Mouse (Mus musculus) heart, embryonic 13.5 days (tissue): Measurements from ENCODE around the gene Pcyt2. TPM values are rescaled to one million over a fixed set of nuclear protein-coding genes. Genes with fewer than 3 reads are reported as not detected.
A peak's percentile ranks its signal among the peaks of the same experiment; 100 is the strongest.

Source experiments
- ATAC-seq: fragments of 200-750 bp; cut with Nextera tagmentation; 2 replicates; pipeline ENCODE4 v1.8.0; 2017; ENCODE audit warnings: moderate TSS enrichment; ENCODE audit not compliant: insufficient number of reproducible peaks, low FRiP score, low TSS enrichment; ENCODE audit errors: extremely low read depth
- H3K27ac ChIP-seq: fragments of 300-500 bp; sonication (generic); replicated peaks from 2 replicates; pipeline ENCODE4 v1.5.1; 2015; ENCODE audit warnings: moderate library complexity, mild to moderate bottlenecking, inconsistent platforms
- H3K27me3 ChIP-seq: fragments of 300-500 bp; sonication (generic); replicated peaks from 2 replicates; pipeline ENCODE4 v1.6.1; 2015; ENCODE audit warnings: mild to moderate bottlenecking, inconsistent platforms
- H3K36me3 ChIP-seq: fragments of 300-500 bp; sonication (generic); 2 replicates; pipeline ENCODE4 v1.6.1; 2015; ENCODE audit warnings: mild to moderate bottlenecking, inconsistent platforms
- H3K4me1 ChIP-seq: fragments of 300-500 bp; sonication (generic); 2 replicates; pipeline ENCODE4 v1.6.1; 2015; ENCODE audit warnings: inconsistent platforms
- H3K4me2 ChIP-seq: fragments of 300-500 bp; sonication (generic); 2 replicates; pipeline ENCODE4 v1.6.1; 2015; ENCODE audit warnings: inconsistent platforms, mild to moderate bottlenecking, moderate library complexity
- H3K4me3 ChIP-seq: fragments of 300-500 bp; sonication (generic); 2 replicates; pipeline ENCODE4 v1.5.1; 2015; ENCODE audit warnings: moderate library complexity, mild to moderate bottlenecking, inconsistent platforms
- H3K9ac ChIP-seq: fragments of 300-500 bp; sonication (generic); 2 replicates; pipeline ENCODE4 v1.6.1; 2015; ENCODE audit warnings: inconsistent platforms, mild to moderate bottlenecking, moderate library complexity
- H3K9me3 ChIP-seq: fragments of 300-500 bp; sonication (generic); 2 replicates; pipeline ENCODE4 v1.6.1; 2016; ENCODE audit warnings: inconsistent platforms
- WGBS: fragments of 180-500 bp; shearing (Covaris S2); methylation state at CpG from one replicate; pipeline ENCODE4 v1.1.7; 2015; ENCODE audit warnings: mixed read lengths; 5-methylcytosine and 5-hydroxymethylcytosine counted together
- polyA plus RNA-seq: library from polyadenylated mRNA; unstranded; fragments of >200 nt; fragmentation: Nextera tagmentation; extraction: Ambion mirVana; gene quantifications from 2 replicates; pipeline ENCODE4 v1.2.1, GENCODE M21; 2015

The Pcyt2 gene
- polyA plus RNA-seq, 1 experiment from 2014 or later = 71.8 TPM

DNA sequence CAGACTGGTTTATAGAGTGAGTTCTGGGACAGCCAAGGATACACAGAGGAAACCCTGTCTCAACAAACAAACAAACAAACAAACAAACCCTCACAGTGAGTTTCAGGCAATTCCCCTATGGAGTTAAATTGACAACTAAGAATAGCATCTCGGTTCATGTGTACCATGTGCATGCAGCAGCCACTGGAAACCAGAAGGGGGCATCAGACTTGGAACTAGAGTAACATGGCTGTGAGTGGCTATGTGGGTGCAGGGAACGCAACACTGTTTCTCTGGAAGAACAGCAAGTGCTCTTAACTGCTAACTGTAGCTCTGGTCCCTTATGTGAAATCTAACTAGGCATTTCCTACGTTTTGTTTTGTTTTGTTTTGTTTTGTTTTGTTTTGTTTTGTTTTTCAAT is 34.1 kb upstream of the Pcyt2 start:
- no peak for ATAC-seq
- no peaks in the 10 kb centered on the region for H3K36me3 ChIP-seq
- H3K4me3 ChIP-seq = no peak overlapping the region
- no peaks in the 10 kb centered on the region for H3K9me3 ChIP-seq
- WGBS = 64% methylated on average over 3 of the region's 3 CpGs
- no peak overlapping the region for H3K9ac ChIP-seq
- no peak overlapping the region for H3K4me2 ChIP-seq
- H3K27ac ChIP-seq = no peak overlapping the region
- peaks cover 37% of the 10 kb centered on the region for H3K27me3 ChIP-seq
- H3K4me1 ChIP-seq = peaks cover 18% of the 10 kb centered on the region

DNA sequence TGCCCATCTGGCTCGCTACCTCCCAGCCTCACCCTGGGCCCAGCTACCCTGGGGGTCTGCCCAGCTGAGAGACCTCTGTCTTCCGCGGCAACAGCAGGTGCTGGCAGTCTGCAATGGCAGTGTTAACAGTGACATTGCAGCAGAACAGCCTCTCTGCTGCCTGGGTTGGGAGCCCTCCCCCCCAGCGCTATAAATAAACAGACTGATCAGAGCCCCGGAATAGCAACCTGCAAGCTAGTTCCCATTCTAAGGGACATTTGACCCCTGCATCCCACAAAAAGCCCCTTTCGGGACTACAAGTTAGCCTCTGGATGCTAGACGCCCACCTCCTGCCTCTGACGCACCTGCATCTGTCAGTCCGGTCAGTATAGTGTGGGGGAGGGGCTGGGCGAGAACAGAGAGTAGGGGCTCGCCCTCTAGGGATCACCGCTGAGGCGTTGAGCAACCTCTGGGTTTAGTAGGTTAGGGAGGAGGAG is 30.3 kb upstream of the Pcyt2 start, which contains the start of gene Myadml2:
TSS of gene Myadml2 (minus strand) at position 158 of the 476 bp plus-strand sequence.
- H3K27ac ChIP-seq = peak within 1 kb of the TSS; percentile 92
- H3K36me3 ChIP-seq = no peaks in the 10 kb centered on the region
- H3K4me2 ChIP-seq = peak within 1 kb of the TSS; percentile 74
- peak within 1 kb of the TSS; percentile 60 for H3K4me3 ChIP-seq
- peaks cover 21% of the 10 kb centered on the region for H3K4me1 ChIP-seq
- H3K27me3 ChIP-seq = peaks cover 21% of the 10 kb centered on the region
- H3K9me3 ChIP-seq = no peaks in the 10 kb centered on the region
- WGBS = 5% methylated on average over 13 of the region's 13 CpGs
- peak within 1 kb of the TSS; percentile 86 for H3K9ac ChIP-seq
- ATAC-seq = no peak

DNA sequence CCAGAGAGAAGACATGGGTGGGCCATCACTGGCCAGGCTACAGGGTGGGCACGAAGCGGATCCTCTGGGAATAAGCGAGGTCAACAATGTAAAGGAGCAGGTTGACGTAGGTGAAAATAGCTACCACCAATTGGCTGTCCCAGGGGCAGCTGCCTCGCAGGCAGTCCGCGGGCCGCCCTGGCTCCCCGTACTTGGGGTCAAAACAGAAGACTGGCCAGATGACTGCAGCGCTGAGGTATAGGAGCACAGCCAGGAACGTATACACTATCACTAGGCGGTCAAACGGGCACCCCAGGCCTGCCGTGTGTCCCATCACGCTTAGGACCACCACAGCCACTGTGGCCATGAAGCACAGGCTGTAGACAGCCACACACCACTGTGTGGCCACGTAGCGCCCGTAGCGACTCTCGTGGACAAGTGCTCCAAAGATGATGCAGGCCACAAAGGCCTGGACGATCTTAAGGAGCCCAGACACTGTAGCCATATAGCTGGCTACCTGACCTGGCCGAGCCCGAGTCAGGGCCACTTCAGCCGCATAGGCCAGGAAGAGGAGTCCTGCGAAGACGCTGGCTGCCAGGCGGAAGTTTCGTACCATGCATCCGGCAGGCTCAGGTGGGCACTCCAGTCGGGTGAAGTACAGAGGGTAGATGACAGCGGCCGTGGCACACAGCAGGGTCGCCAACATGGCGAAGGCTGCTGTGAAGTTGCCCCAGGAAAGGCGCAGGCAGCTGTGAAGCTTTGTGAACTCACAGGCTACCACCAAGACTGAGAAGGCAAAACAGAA is 29.5 kb upstream of the Pcyt2 start:
- H3K4me1 ChIP-seq = peaks cover 29% of the 10 kb centered on the region
- peak overlapping the region; percentile 92 for H3K27ac ChIP-seq
- no peaks in the 10 kb centered on the region for H3K9me3 ChIP-seq
- 62% methylated on average over 35 of the region's 35 CpGs for WGBS
- peak overlapping the region; percentile 60 for H3K4me3 ChIP-seq
- ATAC-seq = no peak
- H3K9ac ChIP-seq = peak overlapping the region; percentile 86
- H3K4me2 ChIP-seq = peak overlapping the region; percentile 74
- peaks cover 26% of the 10 kb centered on the region for H3K27me3 ChIP-seq
- H3K36me3 ChIP-seq = no peaks in the 10 kb centered on the region

DNA sequence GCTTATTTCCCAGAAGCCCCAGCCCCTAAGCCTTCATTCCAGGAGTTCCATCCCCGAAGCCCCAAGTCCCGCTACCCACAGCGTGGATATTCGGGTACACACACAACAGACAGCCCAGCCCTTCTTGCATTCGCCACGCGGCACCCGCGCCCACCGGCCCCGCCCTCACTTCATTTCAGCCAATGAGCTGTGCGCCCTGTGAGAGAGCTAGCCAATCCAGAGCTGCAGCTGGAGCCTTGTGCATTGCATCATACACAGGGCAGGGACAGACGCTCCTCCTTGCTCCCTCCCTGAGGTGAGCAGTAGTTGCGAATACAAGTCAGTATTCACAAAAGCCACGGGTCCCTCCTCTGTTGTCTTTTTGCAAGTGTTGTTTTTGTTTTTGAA is 25.9 kb upstream of the Pcyt2 start, which contains the start of gene Pycr1:
TSS of gene Pycr1 (minus strand) at position 169 of the 387 bp plus-strand sequence.
- Histone ChIP-seq H3K36me3 (no peaks in the 10 kb centered on the region), H3K27ac (0 out of 2 replicates have a peak within 1 kb of the TSS, but pooled peaks have one; percentile 39), H3K9ac (peak within 1 kb of the TSS; percentile 89), H3K4me2 (peak within 1 kb of the TSS; percentile 97), H3K4me1 (peaks cover 28% of the 10 kb centered on the region), H3K27me3 (peaks cover 36% of the 10 kb centered on the region), H3K4me3 (peak within 1 kb of the TSS; percentile 64), H3K9me3 (no peaks in the 10 kb centered on the region)
- WGBS = 0% methylated on average over 15 of the region's 15 CpGs
- ATAC-seq = peak; percentile 96

DNA sequence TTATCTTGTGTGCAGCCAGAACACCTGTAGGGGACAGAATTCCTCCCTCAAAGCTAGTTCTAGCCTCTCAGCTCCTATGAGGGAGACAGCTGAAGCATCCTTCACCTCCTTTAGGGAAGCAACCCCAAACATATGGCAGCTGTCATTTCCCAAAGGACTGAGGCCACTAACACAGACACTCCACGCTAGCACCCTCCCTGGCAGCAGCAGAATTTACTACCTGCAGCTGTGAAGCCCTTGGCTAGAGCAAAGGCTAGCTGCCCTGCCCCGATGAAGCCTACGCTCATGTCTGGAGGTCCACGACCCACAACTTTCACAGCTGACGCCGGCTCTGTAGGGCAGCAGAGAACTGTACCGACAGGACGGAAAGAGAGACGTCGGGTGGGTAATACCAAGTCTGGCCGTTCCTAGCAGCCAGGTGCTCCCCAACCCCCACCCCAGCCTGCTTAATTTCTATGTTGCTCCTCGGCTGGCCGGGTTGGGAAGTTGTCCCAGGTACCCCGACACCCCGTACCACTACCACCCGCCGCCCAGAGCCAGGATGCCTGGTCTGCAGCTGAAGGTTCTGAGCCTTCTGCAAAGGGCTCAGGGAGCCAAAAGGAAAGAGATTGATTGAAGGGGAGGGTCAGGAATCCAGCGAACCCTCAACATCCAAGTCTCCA is 25.3 kb upstream of the Pcyt2 start:
- no peaks in the 10 kb centered on the region for H3K9me3 ChIP-seq
- no peaks in the 10 kb centered on the region for H3K36me3 ChIP-seq
- H3K4me2 ChIP-seq = peak overlapping the region; percentile 97
- H3K27ac ChIP-seq = 0 out of 2 replicates have a peak overlapping the region, but pooled peaks have one; percentile 39
- peaks cover 25% of the 10 kb centered on the region for H3K4me1 ChIP-seq
- H3K27me3 ChIP-seq = peaks cover 33% of the 10 kb centered on the region
- H3K4me3 ChIP-seq = peak overlapping the region; percentile 64
- peak overlapping the region; percentile 89 for H3K9ac ChIP-seq
- WGBS = 2% methylated on average over 18 of the region's 18 CpGs
- ATAC-seq = peak; percentile 28; the same call in 1 of the 2 replicates

DNA sequence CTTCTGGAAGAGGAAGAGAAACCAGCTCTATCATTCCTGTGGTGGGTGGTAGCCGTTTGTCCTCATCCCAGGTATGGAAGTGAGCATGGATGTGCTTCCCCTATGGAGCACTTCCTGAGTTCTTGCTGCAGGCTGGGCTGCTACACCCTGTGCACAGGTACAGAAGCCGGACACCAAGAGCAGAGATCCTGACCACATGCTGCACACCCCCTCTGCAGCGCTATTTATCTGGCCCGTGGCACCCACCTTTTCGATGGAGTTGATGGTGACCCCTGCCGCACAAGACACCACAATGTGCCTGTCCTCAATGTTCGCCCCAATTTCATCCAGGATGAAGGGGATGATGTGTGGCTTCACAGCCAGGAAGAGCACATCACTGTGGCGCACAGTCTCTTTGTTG is 24.1 kb upstream of the Pcyt2 start:
- no peak for ATAC-seq
- Histone ChIP-seq H3K4me3 (no peak overlapping the region), H3K27ac (no peak overlapping the region), H3K9ac (peak overlapping the region; percentile 89), H3K27me3 (peaks cover 21% of the 10 kb centered on the region), H3K4me2 (peak overlapping the region; percentile 97), H3K4me1 (peaks cover 13% of the 10 kb centered on the region), H3K36me3 (no peaks in the 10 kb centered on the region), H3K9me3 (no peaks in the 10 kb centered on the region)
- 83% methylated on average over 8 of the region's 8 CpGs for whole genome bisulfite sequencing

DNA sequence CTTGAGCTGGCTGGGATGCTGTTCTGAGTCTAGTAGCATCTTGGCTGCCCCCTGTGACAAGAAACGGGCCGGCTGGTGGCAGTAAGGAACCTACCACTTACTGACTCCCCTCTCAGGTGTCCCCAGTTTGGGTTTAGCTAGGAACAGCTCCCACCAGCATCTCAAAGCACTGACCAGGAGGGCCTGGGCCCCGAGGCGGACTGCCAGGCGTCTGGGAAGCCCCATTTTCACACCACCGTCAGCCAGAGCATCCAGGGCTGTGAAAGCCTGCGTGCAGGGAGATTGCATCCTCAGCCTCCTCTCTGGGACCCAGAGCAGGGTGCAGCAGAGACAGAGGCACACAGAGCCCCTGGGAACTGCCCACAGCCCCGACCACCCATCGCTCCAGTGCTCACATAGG is 23.5 kb upstream of the Pcyt2 start:
- no peak overlapping the region for H3K9ac ChIP-seq
- WGBS = 62% methylated on average over 9 of the region's 9 CpGs
- H3K27me3 ChIP-seq = peaks cover 18% of the 10 kb centered on the region
- no peaks in the 10 kb centered on the region for H3K36me3 ChIP-seq
- peaks cover 13% of the 10 kb centered on the region for H3K4me1 ChIP-seq
- H3K9me3 ChIP-seq = no peaks in the 10 kb centered on the region
- ATAC-seq = no peak
- H3K27ac ChIP-seq = no peak overlapping the region
- no peak overlapping the region for H3K4me3 ChIP-seq
- H3K4me2 ChIP-seq = no peak overlapping the region

DNA sequence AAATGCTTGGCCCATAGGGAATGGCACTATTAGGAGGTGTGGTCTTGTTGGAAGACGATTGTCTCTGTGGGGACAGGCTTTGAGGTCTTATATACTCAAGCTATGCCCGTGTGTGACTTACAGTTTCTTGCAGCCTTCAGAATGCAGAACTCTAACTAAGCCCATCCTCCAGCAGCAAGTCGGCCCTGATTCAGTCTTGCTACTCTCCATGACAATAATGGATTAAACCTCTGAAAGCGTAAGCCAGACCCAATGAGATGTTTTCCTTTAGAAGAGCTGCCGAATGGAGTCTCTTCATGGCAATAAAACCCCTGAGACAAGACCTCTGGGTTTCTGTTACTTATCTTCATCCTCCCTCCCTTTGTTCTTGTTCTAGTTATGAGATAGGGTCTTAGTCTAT is 17.1 kb upstream of the Pcyt2 start:
- 82% methylated on average over 5 of the region's 5 CpGs for WGBS

DNA sequence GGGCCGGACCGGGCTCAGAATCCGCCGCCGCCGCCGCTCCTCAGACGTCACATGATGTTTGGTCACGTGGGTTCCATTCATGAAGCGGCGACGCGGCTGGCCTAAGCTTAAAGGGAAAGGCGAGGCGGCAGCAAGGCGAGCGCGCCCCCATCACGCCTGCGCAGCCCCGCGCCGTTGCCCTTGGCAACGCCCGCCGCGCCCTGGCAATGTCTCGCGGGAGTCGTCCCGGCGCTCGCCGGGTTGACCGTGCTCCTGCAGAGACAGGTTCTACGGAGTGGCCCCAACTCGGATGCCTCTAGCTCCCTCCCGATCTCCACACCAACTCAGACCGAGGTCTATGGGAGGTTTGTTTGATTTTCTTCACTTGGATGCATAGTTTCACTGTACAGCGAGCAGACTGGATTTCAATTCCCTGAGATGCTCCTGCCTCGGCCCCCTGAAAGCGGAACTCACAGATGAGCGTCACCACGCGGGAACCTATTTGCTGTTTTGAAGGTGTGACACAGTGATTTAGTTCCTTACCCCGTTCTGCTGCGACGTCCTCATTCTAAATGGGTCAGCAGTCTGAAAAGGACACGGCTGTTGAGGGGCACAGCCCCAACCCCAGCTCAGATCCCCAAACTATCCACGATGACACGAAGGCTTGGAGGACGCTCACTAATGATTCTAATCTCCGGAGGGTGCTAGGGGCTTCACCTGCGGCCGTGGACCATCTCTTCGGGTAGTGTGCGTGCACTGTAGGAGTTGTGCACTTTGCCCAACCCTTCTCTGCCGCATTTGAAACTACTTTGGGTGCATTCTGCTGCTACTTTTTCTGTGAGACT is 16.0 kb upstream of the Pcyt2 start, which contains the start of gene Mafg:
TSS of gene Mafg (minus strand) at position 81 of the 824 bp plus-strand sequence.
- WGBS = 10% methylated on average over 58 of the region's 58 CpGs
- Histone ChIP-seq H3K4me1 (peaks cover 44% of the 10 kb centered on the region), H3K9me3 (no peaks in the 10 kb centered on the region), H3K36me3 (peaks cover 10% of the 10 kb centered on the region), H3K27ac (peak within 1 kb of the TSS; percentile 91), H3K4me3 (peak within 1 kb of the TSS; percentile 93), H3K4me2 (peak within 1 kb of the TSS; percentile 76), H3K9ac (peak within 1 kb of the TSS; percentile 97), H3K27me3 (no peaks in the 10 kb centered on the region)
- peak; percentile 82 for ATAC-seq

More for the DNA sequence above, 17.1 kb upstream of the Pcyt2 start:
- Histone ChIP-seq H3K9ac (no peak overlapping the region), H3K27me3 (no peaks in the 10 kb centered on the region), H3K9me3 (no peaks in the 10 kb centered on the region), H3K4me3 (peak overlapping the region; percentile 93), H3K4me1 (peaks cover 33% of the 10 kb centered on the region), H3K36me3 (no peaks in the 10 kb centered on the region), H3K27ac (no peak overlapping the region), H3K4me2 (peak overlapping the region; percentile 76; the same call in 1 of the 2 replicates)
- no peak for ATAC-seq

DNA sequence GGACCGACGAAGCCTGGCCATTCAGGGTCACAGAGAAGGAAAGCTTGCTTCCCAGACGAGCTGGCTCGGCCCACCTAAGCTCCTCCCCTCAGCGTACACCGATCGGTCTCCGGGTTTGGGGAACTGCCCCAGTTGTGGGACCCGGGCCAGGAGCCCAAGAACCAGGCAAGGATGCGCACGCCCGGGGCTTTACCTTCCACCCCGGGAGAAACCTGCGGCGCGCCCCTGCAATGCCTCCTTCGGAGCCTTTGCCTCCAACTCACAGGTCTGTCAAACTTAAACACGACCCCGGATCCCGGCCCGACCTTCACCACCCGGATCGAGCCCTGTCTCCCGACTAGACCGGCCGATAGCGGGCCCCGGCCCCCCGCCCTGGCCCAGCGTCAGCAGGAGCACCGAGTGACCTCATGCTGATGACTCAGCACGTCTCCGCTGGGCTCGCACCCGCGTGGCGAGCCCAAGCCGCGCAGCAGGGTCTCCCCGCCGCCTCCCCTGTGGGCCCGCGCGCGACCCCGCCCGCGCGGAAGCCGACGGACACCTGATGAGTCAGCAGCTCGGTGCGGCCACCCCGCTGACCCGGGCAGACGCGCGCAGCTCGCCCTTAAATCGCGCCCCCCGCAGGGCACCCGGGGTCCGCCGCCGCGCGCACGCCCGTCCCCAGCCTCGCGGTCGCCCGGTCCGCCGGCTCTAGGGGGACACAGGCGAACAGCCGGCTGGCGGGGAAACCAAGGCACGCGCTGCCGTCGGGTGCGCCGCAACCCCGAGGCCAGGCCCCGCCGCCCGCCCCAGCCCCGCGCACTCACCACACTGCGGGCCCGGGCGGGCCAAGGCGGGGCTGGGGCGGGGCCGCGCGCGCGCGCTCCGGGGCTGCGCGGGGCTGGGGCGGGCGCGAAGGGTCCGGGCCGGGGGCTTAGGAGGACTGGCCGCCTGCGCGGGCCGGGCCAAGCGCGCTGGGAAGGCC is 15.1 kb upstream of the Pcyt2 start:
- WGBS = under 1% methylated on average over 91 of the region's 116 CpGs
- ATAC-seq = peak; percentile 67
- no peaks in the 10 kb centered on the region for H3K27me3 ChIP-seq
- no peaks in the 10 kb centered on the region for H3K9me3 ChIP-seq
- H3K9ac ChIP-seq = peak overlapping the region; percentile 97
- peak overlapping the region; percentile 91 for H3K27ac ChIP-seq
- peak overlapping the region; percentile 93 for H3K4me3 ChIP-seq
- peak overlapping the region; percentile 76 for H3K4me2 ChIP-seq
- peaks cover 16% of the 10 kb centered on the region for H3K36me3 ChIP-seq
- peaks cover 44% of the 10 kb centered on the region for H3K4me1 ChIP-seq
